Mouse (Mus musculus) cortical plate, adult 2 months (tissue): ENCODE data around the gene Rab25.

ENCODE experiments used
- CTCF ChIP-seq: fragments of 200-500 bp; IDR thresholded peaks from 2 replicates; pipeline ENCODE4 v1.5.1; 2011; ENCODE audit warnings: mild to moderate bottlenecking, control low read depth, low read length; ENCODE audit not compliant: insufficient read depth; ENCODE audit errors: extremely low read depth
- POLR2A ChIP-seq: fragments of 200-500 bp; IDR thresholded peaks from 2 replicates; pipeline ENCODE4 v1.6.1; 2011; ENCODE audit warnings: mild to moderate bottlenecking, low read length, control low read depth; ENCODE audit not compliant: insufficient read depth; ENCODE audit errors: extremely low read depth

DNA sequence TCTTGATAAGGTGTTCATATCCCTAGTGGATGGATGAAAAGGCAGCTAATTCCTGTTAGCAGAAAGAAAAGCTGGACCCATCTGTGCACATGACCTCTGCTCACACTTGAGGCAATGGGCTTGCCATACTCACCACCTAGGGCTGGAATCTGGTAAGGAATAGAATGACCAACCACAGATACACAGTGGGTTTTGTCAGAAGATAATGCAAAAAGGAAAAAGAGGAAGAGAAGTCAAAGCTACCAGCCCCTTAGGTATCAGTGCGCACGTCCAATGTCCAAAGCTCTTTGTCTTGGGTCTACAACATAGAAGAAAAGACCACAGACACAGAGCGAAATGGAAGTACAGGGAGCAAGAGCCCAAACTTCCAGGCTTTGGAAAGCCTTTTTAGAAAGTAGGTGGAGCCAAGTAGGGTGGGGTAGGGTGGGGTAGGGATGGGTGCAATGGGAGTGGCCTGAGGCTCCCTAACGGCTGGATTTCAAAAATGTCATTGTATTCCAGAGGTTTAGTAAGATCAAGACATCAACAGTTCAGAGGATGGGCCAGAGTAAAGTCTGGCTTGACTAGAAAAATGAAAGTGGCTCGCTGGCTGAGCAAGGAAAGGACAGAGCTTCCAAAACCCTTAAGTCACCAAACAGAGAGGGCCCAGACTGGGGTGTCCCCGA is 46.6 kb downstream of the Rab25 start:
- TF ChIP-seq CTCF (no peak), POLR2A (no peak)
